Mouse (Mus musculus): ENCODE data around the gene Clip2.

GRCm38 (mm10) chr5:134551233-134552109 lies 763 bp downstream of the Clip2 start:
- TF ChIP-seq CTCF (IDR thresholded peaks at IDR 0.05; ENCODE audit: insufficient read depth, low read depth, low read length) (no peak), POLR2A (IDR thresholded peaks at IDR 0.05; ENCODE audit: insufficient read depth, low read depth, low read length) (no peak)
